Mouse (Mus musculus) lung, postnatal 10 days (tissue): ENCODE data around the gene Dnpep.

ENCODE experiments used
- DNase-seq: peaks from one replicate; pipeline ENCODE4 v3.0.0; 2021

Dnpep gene

GRCm38 (mm10) chr1:75319166-75319565 lies 1.4 kb upstream of the Dnpep start:
- no peak for DNase-seq

DNA sequence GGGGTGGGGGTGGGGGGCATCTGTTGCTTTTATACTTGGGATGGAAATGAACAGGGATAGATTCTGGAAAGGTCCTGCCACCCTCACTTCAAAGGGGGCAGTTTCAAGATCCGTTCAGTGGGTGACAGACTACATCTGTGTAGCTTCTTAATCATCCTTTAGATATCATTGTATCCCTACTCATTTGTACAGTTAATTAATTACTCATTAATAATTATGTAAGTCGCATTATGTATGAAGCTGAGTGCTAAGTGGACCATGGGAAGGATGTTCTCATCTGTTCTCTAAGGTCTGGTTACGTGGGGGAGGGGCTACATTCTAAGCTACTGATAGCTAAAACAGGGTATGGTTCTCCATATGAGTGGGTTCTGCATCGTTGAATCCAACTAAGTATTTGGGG lies 946 bp upstream of the Dnpep start:
- no peak for DNase-seq

DNA sequence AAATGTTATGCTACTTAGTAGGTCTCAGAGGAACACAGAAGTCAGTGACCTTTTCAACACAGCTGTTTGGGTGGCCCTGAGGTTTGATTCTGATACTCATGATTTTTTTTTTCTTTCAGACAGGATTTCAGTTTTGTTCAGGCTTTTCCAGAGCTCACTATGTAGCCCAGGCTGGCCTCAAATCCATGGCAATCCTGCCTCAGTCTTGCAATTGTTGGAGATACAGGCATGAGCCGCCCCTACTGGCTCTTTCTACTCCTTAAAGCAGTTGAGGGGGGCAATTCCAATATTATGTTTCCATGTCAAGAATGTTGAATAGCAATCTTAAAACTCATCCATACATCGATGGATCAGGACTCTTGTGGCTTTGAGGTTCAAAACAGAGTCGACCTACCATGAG lies 511 bp upstream of the Dnpep start:
- DNase-seq: no peak

DNA sequence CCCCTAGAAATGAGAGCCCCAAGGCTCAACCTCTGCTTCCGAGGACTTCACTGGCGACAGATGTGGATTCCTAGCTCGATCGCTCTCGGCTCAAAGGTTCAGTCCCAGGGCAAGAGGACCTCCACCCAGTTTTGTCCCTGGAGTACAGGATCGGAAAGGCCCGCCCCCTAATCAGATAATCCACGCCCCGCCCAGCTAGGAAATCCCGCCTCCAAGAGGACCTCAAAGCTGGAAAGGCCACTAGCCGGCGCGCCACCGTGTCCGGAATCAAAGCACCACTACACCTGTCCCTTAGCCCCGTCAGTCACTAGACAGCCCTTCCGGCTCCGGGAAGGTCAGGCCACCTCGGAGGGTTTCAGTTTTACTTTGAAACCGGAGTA lies 939 bp downstream of the Dnpep start:
- peak; percentile 95 for DNase-seq

- peak; percentile 10 for DNase-seq
Measured at GRCm38 (mm10) chr1:75315456-75316365, 2.1 kb downstream of the Dnpep start.

GRCm38 (mm10) chr1:75315011-75315410 lies 2.8 kb downstream of the Dnpep start:
- no peak for DNase-seq

DNA sequence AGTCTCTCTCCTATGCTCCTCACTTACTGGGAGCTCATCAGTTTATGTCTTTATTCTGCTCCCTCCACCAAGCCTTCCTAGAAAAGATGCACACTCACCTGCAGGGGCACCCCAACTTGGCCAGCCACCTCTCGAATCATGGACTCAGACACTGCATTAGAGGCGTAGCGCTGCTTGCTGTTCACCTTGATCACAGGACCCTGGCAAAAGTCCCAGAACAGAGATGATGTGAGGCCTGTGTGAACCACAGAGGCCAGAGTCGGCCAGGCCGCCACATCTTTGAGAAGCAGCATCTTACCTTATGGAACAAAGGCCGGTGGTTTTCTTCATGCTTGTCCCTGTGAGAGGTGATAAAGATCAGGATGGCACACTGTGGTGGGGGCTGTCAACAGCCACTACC lies 6.1 kb downstream of the Dnpep start:
- no peak for DNase-seq

DNA sequence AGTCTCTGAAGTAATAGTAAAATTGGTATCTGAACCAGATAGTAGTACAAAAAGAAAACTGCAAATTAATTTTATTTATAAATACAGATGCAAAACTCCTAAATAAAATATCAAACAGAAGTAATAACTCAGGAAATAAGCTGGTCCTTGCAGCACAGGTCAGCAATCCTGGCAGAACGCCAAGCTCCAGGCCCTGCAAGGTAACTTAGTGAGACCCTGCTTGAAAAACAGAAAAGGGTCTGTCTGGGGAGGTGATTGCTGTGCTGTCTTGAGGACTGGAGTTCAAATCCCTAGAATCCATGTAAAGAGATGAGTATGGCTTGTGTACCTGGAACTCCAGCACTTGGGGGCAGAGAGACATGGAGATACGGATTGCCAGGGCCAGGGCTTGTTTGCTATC lies 13.1 kb downstream of the Dnpep start:
- DNase-seq: no peak

GRCm38 (mm10) chr1:75294294-75294693 lies 23.5 kb downstream of the Dnpep start:
- no peak for DNase-seq

GRCm38 (mm10) chr1:75293331-75293701 lies 24.5 kb downstream of the Dnpep start:
- DNase-seq: no peak

DNA sequence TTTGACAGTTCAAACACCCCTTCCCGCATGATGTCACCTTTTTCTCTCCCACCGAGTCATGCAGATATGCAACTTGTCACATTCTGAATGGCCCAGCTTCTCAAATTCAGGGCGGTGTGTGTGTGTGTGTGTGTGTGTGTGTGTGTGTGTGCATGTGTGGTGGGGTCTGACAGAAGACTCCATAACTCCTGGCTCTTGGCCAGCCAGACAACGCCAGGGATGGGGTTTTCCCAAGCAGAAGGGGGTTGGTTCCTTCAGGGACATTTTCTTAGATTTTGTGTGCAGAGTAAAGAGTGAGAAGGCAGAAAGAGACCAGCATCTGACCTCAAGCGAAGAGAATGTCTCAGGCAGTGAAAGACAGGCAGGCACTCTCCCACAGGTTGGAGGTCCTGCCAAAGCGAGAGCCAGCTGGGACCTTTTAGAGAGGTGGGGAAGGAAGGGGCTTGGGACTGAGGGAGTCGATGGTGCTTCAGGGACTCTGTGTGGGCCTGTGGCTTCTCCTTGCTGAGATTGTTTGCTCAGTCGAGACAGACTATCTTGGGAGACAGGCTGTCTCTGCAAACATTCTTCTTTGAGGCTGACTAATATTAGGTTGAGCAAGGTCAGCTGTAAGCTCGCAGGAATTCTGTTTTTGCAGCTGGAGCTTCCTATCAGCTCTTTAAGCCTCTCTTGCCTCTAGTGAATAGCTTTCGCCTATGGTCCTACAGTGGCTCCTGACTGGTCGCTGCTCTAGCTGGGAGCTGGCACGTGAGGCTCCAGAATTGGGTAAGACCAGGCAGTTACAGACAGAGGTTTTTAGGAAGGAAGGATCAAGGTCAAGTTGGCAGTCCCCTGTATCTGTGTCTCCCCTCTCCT lies 25.1 kb downstream of the Dnpep start:
- no peak for DNase-seq

DNA sequence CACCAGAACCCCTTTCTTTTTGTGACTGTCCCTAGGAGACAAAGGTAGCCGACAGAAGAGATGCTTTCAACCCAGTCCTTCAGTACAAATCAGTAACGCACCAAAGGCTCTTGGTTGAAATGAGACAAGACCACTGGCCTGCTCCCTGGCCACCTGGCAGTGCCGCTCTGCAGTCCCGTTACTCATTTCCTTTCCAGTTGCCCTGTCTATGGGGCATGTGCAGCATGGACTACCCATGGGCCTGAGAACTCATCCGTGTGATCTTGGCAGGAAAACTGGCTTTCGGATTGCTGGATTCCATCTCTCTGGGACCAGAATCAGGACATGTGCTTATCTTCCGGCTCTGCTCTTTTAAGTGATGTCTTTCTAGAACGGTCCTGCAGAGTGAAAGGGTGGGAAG lies 26.5 kb downstream of the Dnpep start:
- DNase-seq: no peak

GRCm38 (mm10) chr1:75290582-75290981 lies 27.2 kb downstream of the Dnpep start:
- DNase-seq: peak; percentile 36

- no peak for DNase-seq
Measured at GRCm38 (mm10) chr1:75289888-75290431, 27.8 kb downstream of the Dnpep start.

DNA sequence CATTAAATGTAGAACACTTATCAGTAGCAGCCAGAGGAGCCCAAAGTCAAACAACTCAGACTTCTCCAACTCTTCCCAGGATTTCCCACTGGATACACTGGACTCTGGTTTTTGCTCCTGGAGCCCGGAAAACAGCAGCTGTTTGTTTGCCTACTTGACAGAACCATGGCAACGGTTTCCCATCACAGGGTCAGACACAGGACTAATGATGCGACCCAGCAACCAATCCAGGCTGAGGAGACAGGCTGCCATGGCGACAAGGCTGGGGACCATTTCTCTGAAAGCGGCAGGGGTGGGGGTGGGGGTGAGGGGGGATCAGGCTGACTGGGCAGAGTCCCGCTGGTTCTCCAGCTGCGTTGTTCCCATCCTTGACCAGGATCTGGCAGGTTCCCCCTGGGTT lies 28.4 kb downstream of the Dnpep start:
- peak; percentile 22 for DNase-seq

DNA sequence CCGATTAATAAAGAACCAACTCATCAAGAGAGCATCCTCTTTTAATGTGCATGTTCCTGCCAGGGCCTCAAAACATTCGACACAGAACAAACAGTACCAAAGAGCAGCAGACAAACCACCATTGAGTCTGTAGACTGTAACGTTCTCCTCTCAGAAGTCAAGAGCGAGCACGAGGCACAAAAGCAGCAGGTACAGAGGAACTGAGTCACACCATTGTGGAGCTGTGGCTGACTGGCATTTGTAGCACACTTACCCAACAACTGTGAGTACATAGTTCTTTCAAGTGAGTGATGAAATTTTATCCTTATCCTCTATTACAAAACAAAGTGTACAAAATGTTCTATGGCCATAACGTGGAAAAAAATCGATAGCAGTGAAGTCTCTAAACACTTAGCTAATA lies 32.9 kb downstream of the Dnpep start:
- DNase-seq: no peak

GRCm38 (mm10) chr1:75283017-75283416 lies 34.8 kb downstream of the Dnpep start:
- DNase-seq: no peak

DNA sequence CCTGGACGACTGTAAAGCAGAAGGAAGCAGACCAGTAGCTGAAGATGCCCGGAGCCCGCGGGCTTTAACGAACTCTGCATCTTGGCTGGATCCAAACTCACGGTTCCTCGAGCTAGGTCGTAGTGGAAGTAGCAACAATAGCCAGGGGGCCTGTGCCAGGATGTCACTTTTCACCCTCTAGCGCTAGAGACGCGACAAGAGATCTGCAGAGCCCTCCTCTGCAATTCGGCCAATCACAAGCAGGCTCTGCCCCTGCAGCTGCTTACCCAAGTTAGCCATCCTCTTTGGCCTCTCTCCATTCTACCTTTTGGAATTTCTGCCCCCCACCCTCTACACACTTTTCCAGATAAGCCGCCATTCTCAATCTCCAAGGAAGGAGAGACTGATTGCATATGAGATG lies 39.6 kb downstream of the Dnpep start, which contains the start of gene Resp18:
TSS of gene Resp18 (minus strand) at position 188 of the 400 bp plus-strand sequence.
- no peak for DNase-seq

- peak; percentile 63 for DNase-seq
Measured at GRCm38 (mm10) chr1:75277195-75278188, 40.3 kb downstream of the Dnpep start.

DNA sequence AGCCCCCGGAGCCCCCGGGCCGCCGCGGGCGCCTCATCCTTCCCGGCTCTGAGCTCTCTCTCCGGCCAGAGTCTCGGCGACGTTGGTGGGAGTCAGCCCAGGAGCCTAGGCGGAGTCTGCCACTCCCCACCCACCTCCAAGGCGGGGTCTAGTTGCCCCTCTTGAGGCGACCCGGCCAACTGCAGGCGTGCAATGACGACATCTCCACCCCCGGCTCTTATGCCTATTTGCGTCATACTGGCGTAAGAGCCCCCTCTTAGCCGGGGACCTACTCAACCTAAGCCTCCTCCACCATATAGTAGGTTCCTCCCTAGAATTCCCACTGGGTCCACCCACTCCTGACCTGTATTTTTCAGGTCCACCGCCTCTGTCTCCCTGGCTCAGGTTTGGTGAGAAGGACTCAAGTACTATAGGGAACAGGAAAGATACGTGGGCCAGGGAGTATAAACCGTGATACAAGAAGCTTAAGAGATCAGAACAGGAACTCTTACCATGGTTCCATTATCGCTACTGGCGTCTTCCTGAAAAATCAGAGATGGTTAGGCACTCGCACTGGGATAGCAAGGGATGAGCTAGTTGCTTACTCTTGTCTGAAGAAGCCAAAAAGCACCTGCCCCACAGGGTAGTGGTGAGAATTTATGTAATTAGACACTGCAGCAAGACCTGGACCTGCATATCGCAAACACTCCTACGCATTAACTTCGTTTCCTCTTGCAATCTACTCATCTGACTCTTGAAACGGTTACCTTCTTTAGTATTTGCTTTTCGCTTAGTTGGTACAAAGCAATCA lies 53.5 kb downstream of the Dnpep start, which contains the start of gene Ptprn:
TSS of gene Ptprn (minus strand) at position 412 of the 790 bp plus-strand sequence.
- DNase-seq: no peak
